Mouse (Mus musculus) lung, postnatal 0 days (tissue): ENCODE results near the gene Gpr132. TPM values are rescaled to one million over a fixed set of nuclear protein-coding genes. Genes with fewer than 3 reads are reported as not detected.

Source experiments
- ATAC-seq: fragments of 200-750 bp; cut with Nextera tagmentation; 2 replicates; pipeline ENCODE4 v1.8.0; 2017; ENCODE audit warnings: moderate library complexity
- DNase-seq: peaks from one replicate; pipeline ENCODE4 v3.0.0-alpha.2; 2016; ENCODE audit warnings: low spot score
- H3K27ac ChIP-seq: fragments of 300-500 bp; sonication (generic); 2 replicates; pipeline ENCODE4 v1.5.1; 2014; ENCODE audit warnings: antibody characterized with exemption, mild to moderate bottlenecking, low read length, mixed read lengths
- H3K27me3 ChIP-seq: fragments of 300-500 bp; sonication (generic); replicated peaks from 2 replicates; pipeline ENCODE4 v1.6.1; 2014; ENCODE audit warnings: low read length, mixed read lengths; ENCODE audit not compliant: insufficient read depth
- H3K36me3 ChIP-seq: fragments of 300-500 bp; sonication (generic); 2 replicates; pipeline ENCODE4 v1.6.1; 2014; ENCODE audit warnings: low read length, mixed read lengths; ENCODE audit not compliant: insufficient read depth
- H3K4me1 ChIP-seq: fragments of 300-500 bp; sonication (generic); 2 replicates; pipeline ENCODE4 v1.6.1; 2014; ENCODE audit warnings: antibody characterized with exemption, low read depth, low read length, mixed read lengths; ENCODE audit not compliant: insufficient read depth
- H3K4me2 ChIP-seq: fragments of 300-500 bp; sonication (generic); replicated peaks from 2 replicates; pipeline ENCODE4 v1.6.1; 2014; ENCODE audit warnings: low read depth, mild to moderate bottlenecking, low read length, moderate library complexity, mixed read lengths
- H3K4me3 ChIP-seq: fragments of 300-500 bp; sonication (generic); 2 replicates; pipeline ENCODE4 v1.5.1; 2014; ENCODE audit warnings: low read depth, low read length
- H3K9ac ChIP-seq: fragments of 300-500 bp; sonication (generic); replicated peaks from 2 replicates; pipeline ENCODE4 v1.6.1; 2014; ENCODE audit warnings: low read depth, mild to moderate bottlenecking
- H3K9me3 ChIP-seq: fragments of 300-500 bp; sonication (generic); 2 replicates; pipeline ENCODE4 v1.6.1; 2016; ENCODE audit warnings: low read length, mixed read lengths
- CTCF ChIP-seq: IDR thresholded peaks from 2 replicates; pipeline ENCODE4 v1.5.1; 2016; ENCODE audit warnings: antibody characterized with exemption, mild to moderate bottlenecking
- EP300 ChIP-seq: IDR thresholded peaks from 2 replicates; pipeline ENCODE4 v1.6.1; 2016; ENCODE audit warnings: antibody characterized with exemption, mild to moderate bottlenecking, control low read depth
- WGBS: fragments of 180-500 bp; shearing (Covaris S2); extraction: QIAGEN DNeasy Blood & Tissue Kit; methylation state at CpG from one replicate; pipeline ENCODE4 v1.1.7; 2014; 5-methylcytosine and 5-hydroxymethylcytosine counted together
- polyA plus RNA-seq: library from polyadenylated mRNA; unstranded; fragments of >200 nt; fragmentation: Nextera tagmentation; extraction: Ambion mirVana; gene quantifications from 2 replicates; pipeline ENCODE4 v1.2.1, GENCODE M21; 2015

Gpr132 gene
- polyA plus RNA-seq, 1 experiment from 2014 or later = 0.25 TPM

DNA sequence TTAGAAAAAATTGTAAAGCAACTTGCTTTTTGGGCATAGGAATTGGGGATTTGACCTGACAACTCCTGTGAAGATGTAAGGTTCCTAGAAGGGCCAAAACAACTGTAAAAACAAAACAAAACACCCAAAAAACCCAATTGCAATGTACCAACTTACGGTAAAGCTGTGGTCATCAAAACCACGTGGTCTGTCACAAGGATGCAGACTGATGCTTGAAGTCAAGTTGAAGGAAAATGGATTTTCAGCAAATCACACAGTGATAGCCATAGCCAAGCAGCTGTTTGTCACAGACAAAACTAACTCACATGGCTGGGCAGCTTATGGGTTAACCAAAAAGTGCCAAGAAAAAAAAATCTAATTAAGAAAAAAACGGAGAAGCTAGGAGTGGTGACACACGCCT lies 30.9 kb upstream of the Gpr132 start:
- no peak overlapping the region for H3K4me3 ChIP-seq
- no peaks in the 10 kb centered on the region for H3K36me3 ChIP-seq
- no peak for ATAC-seq
- no peak overlapping the region for H3K4me2 ChIP-seq
- no peak for DNase-seq
- H3K27ac ChIP-seq = no peak overlapping the region
- TF ChIP-seq CTCF = no peak
- TF ChIP-seq EP300 = no peak
- 58% methylated on average over 4 of the region's 4 CpGs for WGBS
- H3K4me1 ChIP-seq = peaks cover 10% of the 10 kb centered on the region
- no peaks in the 10 kb centered on the region for H3K27me3 ChIP-seq
- no peaks in the 10 kb centered on the region for H3K9me3 ChIP-seq
- no peak overlapping the region for H3K9ac ChIP-seq

GRCm38 (mm10) chr12:112898351-112898750 lies 30.3 kb upstream of the Gpr132 start:
- no peak for ATAC-seq
- H3K4me2 ChIP-seq = no peak overlapping the region

DNA sequence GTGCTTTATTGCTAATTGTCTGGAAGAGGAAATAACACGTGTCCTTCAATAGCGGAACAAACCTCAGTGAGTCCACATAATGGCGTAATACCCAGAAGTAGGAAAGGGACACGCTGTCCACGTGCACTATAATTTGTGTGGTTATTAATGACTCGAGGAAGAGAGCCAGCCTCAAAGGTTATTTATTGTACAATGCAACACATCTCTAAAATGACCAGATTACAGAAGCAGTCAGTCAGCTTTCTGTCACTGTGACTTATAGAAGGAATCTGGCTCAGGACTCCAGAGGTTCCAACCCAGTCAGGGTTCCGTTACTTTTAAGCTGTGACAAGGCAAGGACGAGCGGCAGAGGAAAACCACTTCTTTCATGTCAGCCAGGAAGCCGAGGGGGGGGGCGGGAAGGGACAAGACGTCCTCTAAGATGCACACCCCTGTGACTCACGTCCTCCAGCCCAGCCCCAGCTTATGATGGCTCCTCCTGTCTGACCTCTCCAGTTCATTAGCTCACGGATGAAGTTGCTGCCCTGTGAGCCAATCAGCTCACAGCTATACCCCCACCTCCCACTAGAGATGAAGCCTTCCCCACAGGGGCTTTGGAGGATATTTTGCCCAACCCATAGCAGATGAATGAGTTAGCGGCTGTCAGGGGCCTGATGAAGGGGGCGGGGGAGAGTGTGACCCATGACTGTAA lies 29.6 kb upstream of the Gpr132 start:
- peak overlapping the region; percentile 69 for H3K27ac ChIP-seq
- 17% methylated on average over 16 of the region's 16 CpGs for WGBS
- H3K4me2 ChIP-seq = peak overlapping the region; percentile 2; the same call in 1 of the 2 replicates
- ATAC-seq = peak; percentile 96
- peaks cover 11% of the 10 kb centered on the region for H3K4me1 ChIP-seq
- H3K36me3 ChIP-seq = no peaks in the 10 kb centered on the region
- H3K27me3 ChIP-seq = no peaks in the 10 kb centered on the region
- no peak overlapping the region for H3K9ac ChIP-seq
- H3K4me3 ChIP-seq = no peak overlapping the region
- peak; percentile 94 for TF ChIP-seq EP300
- TF ChIP-seq CTCF = no peak
- no peaks in the 10 kb centered on the region for H3K9me3 ChIP-seq
- peak; percentile 90 for DNase-seq

More at GRCm38 (mm10) chr12:112898351-112898750, 30.3 kb upstream of the Gpr132 start:
- no peak overlapping the region for H3K4me3 ChIP-seq
- H3K27me3 ChIP-seq = no peaks in the 10 kb centered on the region
- TF ChIP-seq EP300 (no peak), CTCF (no peak)
- no peaks in the 10 kb centered on the region for H3K36me3 ChIP-seq
- peak overlapping the region; percentile 16; the same call in 1 of the 2 replicates for H3K27ac ChIP-seq
- H3K9ac ChIP-seq = no peak overlapping the region
- H3K4me1 ChIP-seq = peaks cover 11% of the 10 kb centered on the region
- DNase-seq = peak; percentile 10
- no peaks in the 10 kb centered on the region for H3K9me3 ChIP-seq
- WGBS = 49% methylated on average over 12 of the region's 12 CpGs

DNA sequence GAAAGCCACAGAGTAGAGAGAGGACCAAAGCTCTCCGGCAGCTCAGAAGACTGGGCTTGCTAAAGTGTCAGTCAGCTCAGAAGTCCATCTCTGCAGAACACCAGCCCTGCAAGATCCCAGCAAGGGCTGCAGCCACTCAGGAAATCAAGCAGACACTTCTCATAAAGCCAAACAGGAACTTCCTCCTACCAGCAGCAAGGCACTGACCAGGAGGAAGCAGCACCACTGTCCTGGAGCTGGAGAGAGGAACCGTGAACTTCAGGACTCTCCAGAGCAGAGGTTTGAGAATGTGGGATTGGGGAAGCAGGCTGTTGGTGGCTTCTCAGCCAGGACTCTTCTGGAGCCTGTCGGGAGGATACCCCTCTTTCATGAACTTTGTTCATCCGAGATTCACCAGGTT lies 26.9 kb upstream of the Gpr132 start:
- no peak overlapping the region for H3K9ac ChIP-seq
- no peaks in the 10 kb centered on the region for H3K27me3 ChIP-seq
- H3K36me3 ChIP-seq = no peaks in the 10 kb centered on the region
- peak overlapping the region; percentile 82 for H3K27ac ChIP-seq
- H3K4me2 ChIP-seq = peak overlapping the region; percentile 32
- H3K4me1 ChIP-seq = peaks cover 11% of the 10 kb centered on the region
- H3K9me3 ChIP-seq = no peaks in the 10 kb centered on the region
- ATAC-seq = peak; percentile 30
- peak; percentile 58 for DNase-seq
- no peak overlapping the region for H3K4me3 ChIP-seq
- WGBS = 28% methylated on average over 4 of the region's 4 CpGs
- TF ChIP-seq CTCF (no peak), EP300 (peak; percentile 58; the same call in 1 of the 2 replicates)

DNA sequence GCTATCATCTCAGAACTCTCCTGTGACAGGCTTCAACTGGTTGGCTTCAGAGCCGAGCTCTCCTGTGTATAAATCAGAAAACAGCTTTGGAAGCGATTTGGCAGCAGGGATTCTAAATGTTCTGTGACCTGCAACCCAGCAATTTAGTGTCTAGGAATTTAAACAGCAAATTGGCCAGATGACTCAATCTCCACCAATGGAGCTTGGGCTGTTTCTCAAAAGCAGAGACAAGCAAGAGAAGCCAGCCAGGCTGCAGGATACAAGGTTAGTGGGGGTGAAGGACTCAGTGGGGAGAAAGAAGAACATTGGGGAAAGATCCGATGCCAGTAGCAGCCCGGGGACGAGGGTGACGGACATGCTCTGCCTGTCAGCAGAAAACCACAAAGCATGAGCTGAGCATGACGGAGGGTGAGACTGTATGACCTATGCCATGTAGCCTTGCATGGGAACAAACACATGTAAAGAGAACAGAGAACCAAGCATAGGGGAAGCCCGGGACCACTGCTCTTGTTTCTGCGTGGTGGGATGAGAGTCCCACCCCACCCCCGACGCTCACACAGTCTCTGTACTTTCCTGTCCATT lies 26.4 kb upstream of the Gpr132 start:
- 0 out of 2 replicates have a peak overlapping the region, but pooled peaks have one; percentile 82 for H3K27ac ChIP-seq
- peak overlapping the region; percentile 11 for H3K4me2 ChIP-seq
- TF ChIP-seq EP300 (no peak), CTCF (no peak)
- no peak overlapping the region for H3K4me3 ChIP-seq
- H3K27me3 ChIP-seq = no peaks in the 10 kb centered on the region
- no peaks in the 10 kb centered on the region for H3K9me3 ChIP-seq
- H3K9ac ChIP-seq = no peak overlapping the region
- WGBS = 39% methylated on average over 11 of the region's 11 CpGs
- DNase-seq (peak; percentile 46), ATAC-seq (no peak)
- H3K4me1 ChIP-seq = peaks cover 11% of the 10 kb centered on the region
- H3K36me3 ChIP-seq = no peaks in the 10 kb centered on the region

DNA sequence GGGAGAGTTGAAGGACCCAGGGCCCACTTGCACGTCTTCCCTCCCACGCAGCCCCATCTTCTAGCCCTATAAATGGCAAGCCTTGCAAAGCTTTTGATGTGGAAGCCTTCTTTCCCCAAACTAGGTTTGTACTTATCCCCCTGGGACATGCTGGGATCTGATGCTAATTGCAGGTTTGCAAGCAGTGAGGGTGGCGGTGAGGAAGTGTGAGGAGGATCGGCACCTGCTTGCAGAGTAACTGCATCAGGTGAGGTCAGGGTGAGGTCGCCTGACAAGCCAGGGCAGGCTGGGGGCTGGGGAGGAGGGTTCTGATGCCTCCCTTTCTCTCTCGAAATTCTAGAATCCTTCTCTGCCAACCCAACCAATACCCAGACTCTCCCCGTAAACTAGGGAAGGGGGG lies 17.4 kb upstream of the Gpr132 start:
- ATAC-seq (no peak), DNase-seq (no peak)
- no peaks in the 10 kb centered on the region for H3K36me3 ChIP-seq
- no peak overlapping the region for H3K4me3 ChIP-seq
- no peaks in the 10 kb centered on the region for H3K9me3 ChIP-seq
- no peak overlapping the region for H3K4me2 ChIP-seq
- peaks cover 2% of the 10 kb centered on the region; the same call in 1 of the 2 replicates for H3K4me1 ChIP-seq
- H3K9ac ChIP-seq = no peak overlapping the region
- no peak for TF ChIP-seq CTCF
- no peak for TF ChIP-seq EP300
- no peaks in the 10 kb centered on the region for H3K27me3 ChIP-seq
- 33% methylated on average over 6 of the region's 7 CpGs for WGBS
- H3K27ac ChIP-seq = no peak overlapping the region
